Mouse (Mus musculus) thymus, adult 2 months (tissue): ENCODE data around the gene Xbp1.

ENCODE experiments used
- CTCF ChIP-seq: fragments of 200-500 bp; IDR thresholded peaks from 2 replicates; pipeline ENCODE4 v1.5.1; 2012; ENCODE audit warnings: mild to moderate bottlenecking, control low read depth, low read length, moderate library complexity, borderline replicate concordance; ENCODE audit not compliant: control insufficient read depth, poor library complexity, insufficient read depth; ENCODE audit errors: extremely low read depth
- POLR2A ChIP-seq: fragments of 200-500 bp; IDR thresholded peaks from 2 replicates; pipeline ENCODE4 v1.6.1; 2012; ENCODE audit warnings: mild to moderate bottlenecking, low read length, control low read depth, moderate library complexity; ENCODE audit not compliant: control insufficient read depth, poor library complexity, insufficient read depth; ENCODE audit errors: extremely low read depth

DNA sequence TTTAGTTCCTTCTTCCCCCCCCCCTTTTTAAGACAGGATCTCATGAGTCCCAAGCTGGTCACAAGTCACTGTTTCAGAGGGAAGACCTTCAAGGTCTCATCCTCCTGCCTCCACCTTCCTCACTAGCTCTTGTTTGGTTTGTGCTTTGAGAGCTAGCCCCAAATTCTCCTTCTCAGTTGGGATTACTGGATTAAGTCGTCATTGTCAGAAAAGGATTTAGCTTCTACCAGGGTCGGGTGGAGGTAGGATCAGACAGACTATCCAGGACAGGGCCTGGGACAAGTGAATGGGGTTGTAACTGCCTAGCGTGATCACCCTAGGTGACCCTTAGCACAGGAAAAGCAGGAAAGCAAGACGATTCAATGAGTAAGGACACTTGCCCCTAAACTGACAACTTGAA is 19.9 kb downstream of the Xbp1 start:
- TF ChIP-seq CTCF, result no peak
- TF ChIP-seq POLR2A, result no peak
